Mouse (Mus musculus): ENCODE data around the gene 4931406C07Rik.

GRCm38 (mm10) chr9:15349925-15350324 is 43.7 kb upstream of the 4931406C07Rik start:
- TF ChIP-seq POLR2A (IDR thresholded peaks at IDR 0.05; ENCODE audit: control insufficient read depth, extremely low read depth, insufficient read depth, low read length, poor library complexity) (no peak), CTCF (IDR thresholded peaks at IDR 0.05; ENCODE audit: borderline replicate concordance, control insufficient read depth, extremely low read depth, insufficient read depth, low read length, poor library complexity) (no peak)
